Mouse (Mus musculus): ENCODE data around the gene Tmem53. TPM values are rescaled to one million over a fixed set of nuclear protein-coding genes. Genes with fewer than 3 reads are reported as not detected.

Tmem53 gene
- polyA plus RNA-seq, 1 experiment from 2014 or later = 34.4 TPM

DNA sequence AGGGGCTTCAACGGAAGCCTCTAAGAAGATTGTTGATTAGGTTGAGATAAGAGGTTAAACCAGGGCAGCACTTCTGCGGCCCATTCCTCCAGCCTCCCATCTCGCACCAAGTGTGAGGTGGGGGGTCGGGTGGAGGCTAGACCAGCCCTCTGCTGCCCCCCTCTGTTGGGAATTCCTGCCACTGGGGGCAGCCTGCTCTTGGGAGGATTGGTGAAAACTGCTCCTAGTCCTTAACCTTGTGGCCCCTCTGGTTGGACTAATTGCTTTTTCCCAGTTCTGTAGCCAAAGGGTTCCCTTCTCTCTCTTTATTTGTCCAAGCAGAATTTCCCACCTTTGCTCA, 61.3 kb downstream of the Tmem53 start:
- peaks cover 10% of the 10 kb centered on the region; the same call in 1 of the 2 replicates for H3K4me1 ChIP-seq (replicated peaks; ENCODE audit: insufficient read depth, low read length)
- no peaks in the 10 kb centered on the region for H3K36me3 ChIP-seq (ENCODE audit: insufficient read depth, low read length)
- H3K27ac ChIP-seq = no peak overlapping the region
- no peak overlapping the region for H3K4me2 ChIP-seq (ENCODE audit: low read length)
- H3K4me3 ChIP-seq (replicated peaks; ENCODE audit: low read depth, low read length) = no peak overlapping the region
- DNase-seq (ENCODE audit: low spot score) (no peak), ATAC-seq (replicated peaks; ENCODE audit: low FRiP score, low read depth) (peak; percentile 34; the same call in 1 of the 2 replicates)
- peaks cover 34% of the 10 kb centered on the region for H3K27me3 ChIP-seq (ENCODE audit: insufficient read depth, low read length)
- H3K9me3 ChIP-seq (replicated peaks; ENCODE audit: low read length) = no peaks in the 10 kb centered on the region
- WGBS = 2% methylated on average over 4 of the region's 4 CpGs
- H3K9ac ChIP-seq (ENCODE audit: low read depth, low read length) = no peak overlapping the region
- peak; percentile 73 for TF ChIP-seq CTCF (IDR thresholded peaks at IDR 0.05; ENCODE audit: low read depth)

DNA sequence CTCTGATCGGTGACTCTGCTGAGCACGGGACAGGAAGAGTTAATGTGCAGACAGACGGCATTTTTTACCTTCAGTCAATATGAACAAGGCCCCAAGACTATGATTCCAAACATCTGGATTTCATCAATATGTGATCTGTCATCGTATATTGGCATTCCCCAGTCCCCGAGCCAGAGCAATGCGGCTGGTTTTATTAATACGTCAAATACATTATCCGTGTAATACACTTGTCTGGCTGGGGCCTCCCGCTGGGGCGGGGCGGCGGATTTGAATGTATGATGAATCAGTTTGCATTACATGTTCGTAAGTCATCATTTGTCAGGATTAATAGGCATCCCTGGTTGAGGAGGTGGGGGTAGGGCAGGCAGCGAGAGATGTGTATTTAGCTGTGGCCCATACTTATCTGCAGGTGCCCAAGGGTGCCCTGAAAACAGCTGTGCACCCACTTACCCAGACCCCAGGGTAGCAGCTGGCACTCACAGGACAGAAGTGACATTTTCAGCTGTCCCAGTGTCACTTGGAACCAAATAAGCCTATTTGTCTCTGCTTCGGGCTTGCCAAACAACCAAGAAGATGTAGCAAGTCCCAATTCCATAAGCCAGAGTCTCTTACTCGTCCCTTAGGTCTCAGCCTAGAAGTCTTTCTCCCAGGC, 63.2 kb downstream of the Tmem53 start:
- no peak overlapping the region for H3K4me3 ChIP-seq (replicated peaks; ENCODE audit: low read depth, low read length)
- TF ChIP-seq CTCF (IDR thresholded peaks at IDR 0.05; ENCODE audit: low read depth) = no peak
- WGBS = 75% methylated on average over 16 of the region's 16 CpGs
- DNase-seq (ENCODE audit: low spot score) (no peak), ATAC-seq (replicated peaks; ENCODE audit: low FRiP score, low read depth) (no peak)
- peaks cover 10% of the 10 kb centered on the region; the same call in 1 of the 2 replicates for H3K4me1 ChIP-seq (replicated peaks; ENCODE audit: insufficient read depth, low read length)
- no peak overlapping the region for H3K4me2 ChIP-seq (ENCODE audit: low read length)
- H3K9ac ChIP-seq (ENCODE audit: low read depth, low read length) = no peak overlapping the region
- no peak overlapping the region for H3K27ac ChIP-seq
- H3K9me3 ChIP-seq (replicated peaks; ENCODE audit: low read length) = no peaks in the 10 kb centered on the region
- H3K27me3 ChIP-seq (ENCODE audit: insufficient read depth, low read length) = peaks cover 50% of the 10 kb centered on the region
- no peaks in the 10 kb centered on the region for H3K36me3 ChIP-seq (ENCODE audit: insufficient read depth, low read length)

DNA sequence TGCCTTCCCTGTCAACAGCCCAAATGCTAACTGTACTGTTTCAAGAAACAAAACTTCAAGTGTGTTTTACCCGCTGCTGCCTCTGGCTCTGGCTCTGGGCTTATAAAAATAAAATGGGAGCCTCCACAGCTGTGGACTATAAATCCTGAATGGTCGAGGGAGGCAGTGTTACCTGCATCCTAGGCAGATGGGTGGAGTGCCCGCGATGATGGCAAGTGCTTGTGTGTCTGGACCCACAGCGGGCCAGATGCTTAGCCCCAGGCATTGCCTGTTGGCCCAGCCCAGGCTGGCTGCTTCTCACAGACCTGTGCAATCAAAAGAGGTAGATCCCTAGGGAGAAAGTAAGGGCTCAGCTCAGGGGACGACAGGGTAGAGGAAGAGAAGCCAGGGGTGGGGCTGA, 65.0 kb downstream of the Tmem53 start:
- WGBS = 13% methylated on average over 6 of the region's 6 CpGs
- H3K4me1 ChIP-seq (replicated peaks; ENCODE audit: insufficient read depth, low read length) = peaks cover 10% of the 10 kb centered on the region; the same call in 1 of the 2 replicates
- no peaks in the 10 kb centered on the region for H3K36me3 ChIP-seq (ENCODE audit: insufficient read depth, low read length)
- no peak overlapping the region for H3K27ac ChIP-seq
- DNase-seq (ENCODE audit: low spot score) = no peak
- no peak overlapping the region for H3K4me2 ChIP-seq (ENCODE audit: low read length)
- H3K9me3 ChIP-seq (replicated peaks; ENCODE audit: low read length) = no peaks in the 10 kb centered on the region
- 0 out of 2 replicates have a peak, but pooled peaks have one; percentile 25 for ATAC-seq (replicated peaks; ENCODE audit: low FRiP score, low read depth)
- no peak overlapping the region for H3K9ac ChIP-seq (ENCODE audit: low read depth, low read length)
- H3K4me3 ChIP-seq (replicated peaks; ENCODE audit: low read depth, low read length) = no peak overlapping the region
- peaks cover 65% of the 10 kb centered on the region for H3K27me3 ChIP-seq (ENCODE audit: insufficient read depth, low read length)
- TF ChIP-seq CTCF (IDR thresholded peaks at IDR 0.05; ENCODE audit: low read depth) = no peak

DNA sequence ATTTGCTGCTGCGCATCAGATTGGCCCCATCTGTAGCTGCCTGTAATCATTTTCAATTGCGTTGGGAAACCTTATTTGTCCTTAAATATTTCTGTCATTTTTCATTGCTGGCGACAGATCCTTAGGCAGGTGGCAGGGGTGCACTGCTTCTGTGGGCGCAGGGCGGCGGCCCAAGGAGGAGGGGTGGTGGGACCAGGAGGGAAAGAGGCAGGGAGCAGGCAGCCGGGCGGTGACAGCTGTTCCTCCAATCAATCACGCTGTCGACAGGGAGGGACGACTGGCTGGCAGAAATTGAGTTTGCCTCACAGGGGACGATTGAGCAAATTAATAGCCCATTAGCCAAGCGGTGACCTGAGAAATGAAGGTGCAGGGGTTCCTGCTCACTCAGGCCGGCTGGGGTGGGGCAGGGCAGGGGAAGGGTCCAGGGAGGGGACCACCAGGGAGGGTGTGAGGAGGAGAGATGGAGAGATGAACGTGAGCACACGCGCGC, 66.0 kb downstream of the Tmem53 start:
- no peak for TF ChIP-seq CTCF (IDR thresholded peaks at IDR 0.05; ENCODE audit: low read depth)
- Histone ChIP-seq H3K4me3 (replicated peaks; ENCODE audit: low read depth, low read length) (no peak overlapping the region), H3K27ac (no peak overlapping the region), H3K9me3 (replicated peaks; ENCODE audit: low read length) (no peaks in the 10 kb centered on the region), H3K27me3 (ENCODE audit: insufficient read depth, low read length) (peaks cover 74% of the 10 kb centered on the region), H3K4me1 (replicated peaks; ENCODE audit: insufficient read depth, low read length) (0 out of 2 replicates have a peak, but pooled peaks cover 6% of the 10 kb centered on the region), H3K36me3 (ENCODE audit: insufficient read depth, low read length) (no peaks in the 10 kb centered on the region), H3K9ac (ENCODE audit: low read depth, low read length) (no peak overlapping the region), H3K4me2 (ENCODE audit: low read length) (no peak overlapping the region; the same call in 1 of the 2 replicates)
- ATAC-seq (replicated peaks; ENCODE audit: low FRiP score, low read depth) (no peak), DNase-seq (ENCODE audit: low spot score) (no peak)
- 8% methylated on average over 18 of the region's 18 CpGs for WGBS

Other genes starting within 250 kb of the Tmem53 start
- 41.0 and 44.9 TPM in 2 replicates for gene Eif2b3, start 232.5 kb upstream of the Tmem53 start, polyA plus RNA-seq (2015; fragmentation: Nextera tagmentation; extraction: Ambion mirVana)
- gene Ptch2, start 155.9 kb upstream of the Tmem53 start, polyA plus RNA-seq (2015; fragmentation: Nextera tagmentation; extraction: Ambion mirVana) = 4.0 TPM in 2 replicates
- 4.3 and 4.9 TPM in 2 replicates for gene Btbd19, start 126.2 kb upstream of the Tmem53 start, polyA plus RNA-seq (2015; fragmentation: Nextera tagmentation; extraction: Ambion mirVana)
- gene Tctex1d4, start 125.2 kb upstream of the Tmem53 start, polyA plus RNA-seq (2015; fragmentation: Nextera tagmentation; extraction: Ambion mirVana) = 0.24 TPM in 1 of 2 replicates, not detected in the other
- gene Plk3, start 118.0 kb upstream of the Tmem53 start, polyA plus RNA-seq (2015; fragmentation: Nextera tagmentation; extraction: Ambion mirVana) = 3.7 and 4.0 TPM in 2 replicates
- 988 and 1,137 TPM in 2 replicates for gene Rps8, start 95.7 kb upstream of the Tmem53 start, polyA plus RNA-seq (2015; fragmentation: Nextera tagmentation; extraction: Ambion mirVana)
- gene Kif2c, start 69.3 kb upstream of the Tmem53 start, polyA plus RNA-seq (2015; fragmentation: Nextera tagmentation; extraction: Ambion mirVana) = 24.6 and 27.2 TPM in 2 replicates
- gene Armh1, start 174 bp downstream of the Tmem53 start, polyA plus RNA-seq (2015; fragmentation: Nextera tagmentation; extraction: Ambion mirVana) = 0.18 and 0.59 TPM in 2 replicates
- 60.8 and 62.1 TPM in 2 replicates for gene Rnf220, start 245.1 kb downstream of the Tmem53 start, polyA plus RNA-seq (2015; fragmentation: Nextera tagmentation; extraction: Ambion mirVana)

Data from kidney, postnatal 0 days (tissue).